Mouse (Mus musculus) adrenal gland, postnatal 4 days (tissue): ENCODE results near the gene Slc26a9. TPM values are rescaled to one million over a fixed set of nuclear protein-coding genes. Genes with fewer than 3 reads are reported as not detected.

ENCODE experiments used
- DNase-seq, 2 experiments: peaks; one replicate each; pipeline ENCODE4 v3.0.0; 2021 to 2022; ENCODE audit warnings: low spot score in 2 of 2, mixed read lengths in 2 of 2
- long read RNA-seq, 2 experiments: library from polyadenylated mRNA; stranded (forward); transcript quantifications; one replicate each; pipeline ENCODE4 v2.0.0; 2021
- total RNA-seq, 2 experiments: library from RNA; stranded (reverse); gene quantifications; 2 replicates each; pipeline ENCODE4 v1.2.3; 2021

Gene Slc26a9
- total RNA-seq: under 1 TPM; 0.51 to 0.73 TPM
- long read RNA-seq, experiment 1: 0 reads
- long read RNA-seq, experiment 2, partial matches to known transcripts: 1 of 1 reads
- long read RNA-seq, experiment 2, other reads (novel, unspliced or antisense): 0 of 1 reads

DNA sequence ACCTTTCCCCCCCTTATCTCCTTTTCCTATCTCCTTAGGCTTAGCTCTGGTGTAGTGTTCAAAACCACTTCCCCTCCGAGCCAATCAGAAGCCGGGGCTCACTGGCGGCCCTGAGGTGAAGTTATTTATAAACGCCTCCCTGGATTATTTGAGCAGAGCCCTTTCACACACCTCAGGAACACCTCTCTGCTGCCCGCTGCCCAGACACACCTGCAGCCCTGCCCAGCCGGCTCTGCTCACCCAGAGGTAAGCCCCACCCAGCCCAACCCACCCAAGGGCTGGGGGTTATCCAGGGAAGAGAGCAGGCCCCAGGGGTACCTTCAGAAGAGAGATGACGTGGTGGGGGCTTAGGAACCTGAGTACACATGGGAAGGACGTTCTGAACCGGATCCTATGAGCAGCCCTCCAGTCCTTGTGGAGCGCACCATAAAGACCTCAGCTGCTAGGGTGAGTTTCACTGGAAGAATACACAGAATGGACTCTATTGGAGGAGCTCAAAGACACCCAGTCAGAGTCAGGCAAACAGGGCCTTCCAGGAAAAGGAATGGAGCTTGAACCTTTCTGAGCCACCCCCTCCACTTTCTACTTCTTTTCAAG lies at the start of gene Slc26a9:
Slc26a9 (plus strand) TSS at position 155 of the 597 bp plus-strand sequence.
- no peak for DNase-seq

- DNase-seq: no peak
Observed at GRCm38 (mm10) chr1:131695308-131695707, 48.5 kb upstream of the Slc26a9 start.

- DNase-seq: no peak
Observed at GRCm38 (mm10) chr1:131696325-131696724, 47.5 kb upstream of the Slc26a9 start.

GRCm38 (mm10) chr1:131698770-131699169 lies 45.1 kb upstream of the Slc26a9 start:
- no peak for DNase-seq

GRCm38 (mm10) chr1:131699642-131700041 lies 44.2 kb upstream of the Slc26a9 start:
- DNase-seq: no peak

DNA sequence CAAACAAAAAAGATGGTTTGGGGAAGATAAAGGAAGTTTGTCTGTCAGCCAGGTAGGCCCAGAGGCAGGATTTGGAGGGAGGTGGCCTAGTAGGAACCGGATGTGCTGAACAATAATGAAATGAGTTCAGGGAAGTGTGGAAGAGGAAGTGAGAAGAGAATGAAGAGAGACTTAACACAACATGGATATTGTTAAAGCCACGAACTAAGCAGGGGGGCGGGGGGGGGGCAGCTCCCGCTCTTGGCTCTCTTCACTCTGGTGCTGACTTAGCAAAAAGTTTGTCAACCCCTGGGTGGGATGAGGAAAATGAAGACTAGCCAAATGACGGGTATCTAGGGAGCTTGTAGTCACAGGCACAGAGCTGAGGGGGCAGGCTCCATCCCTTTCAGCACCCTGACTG lies 43.4 kb upstream of the Slc26a9 start:
- no peak for DNase-seq

DNA sequence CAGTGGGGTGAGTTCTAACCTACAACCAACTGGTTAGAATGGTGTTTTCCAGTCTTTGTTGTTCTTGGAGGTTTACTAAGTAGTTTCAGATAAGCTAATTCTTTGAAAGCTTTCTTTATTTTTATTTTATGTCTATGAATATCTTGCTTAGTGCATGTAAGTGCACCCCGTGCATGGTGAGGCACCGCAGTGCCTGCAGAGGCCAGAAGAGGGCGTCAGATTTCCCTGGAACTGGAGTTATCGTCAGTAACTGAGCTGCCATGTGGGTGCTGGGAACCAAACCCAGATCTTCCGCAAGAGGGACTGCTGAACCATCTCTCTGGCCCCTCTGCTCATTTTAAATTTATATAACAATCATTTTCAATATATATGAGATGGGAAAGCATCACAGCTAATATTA lies 42.4 kb upstream of the Slc26a9 start:
- DNase-seq: no peak

- DNase-seq: no peak
Observed at GRCm38 (mm10) chr1:131702094-131702766, 41.6 kb upstream of the Slc26a9 start.

- DNase-seq: no peak
Observed at GRCm38 (mm10) chr1:131703482-131703881, 40.3 kb upstream of the Slc26a9 start.

GRCm38 (mm10) chr1:131708338-131708737 lies 35.5 kb upstream of the Slc26a9 start:
- DNase-seq: no peak

DNA sequence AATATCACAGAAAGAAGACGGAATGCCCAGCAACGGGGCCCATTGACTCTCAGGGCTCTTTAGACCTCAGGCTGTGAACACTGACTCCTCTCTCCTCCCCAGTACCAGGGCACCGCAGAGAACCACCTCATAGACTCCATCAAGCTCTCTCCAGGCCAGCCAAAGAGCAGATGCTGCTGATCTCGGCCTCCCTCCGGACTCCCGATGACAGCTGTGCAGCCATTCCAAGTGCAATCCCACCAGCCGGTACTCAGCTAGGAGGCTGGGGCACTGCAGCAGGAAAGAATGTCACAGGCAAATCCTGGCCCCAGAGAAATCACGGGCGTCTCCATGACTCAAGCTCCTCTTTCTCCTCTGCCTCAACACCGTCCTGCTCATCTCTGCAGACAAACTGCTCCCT lies 32.3 kb upstream of the Slc26a9 start:
- DNase-seq: no peak

- peak; percentile 54 to 73 for DNase-seq
Observed at GRCm38 (mm10) chr1:131712386-131712785, 31.4 kb upstream of the Slc26a9 start.

DNA sequence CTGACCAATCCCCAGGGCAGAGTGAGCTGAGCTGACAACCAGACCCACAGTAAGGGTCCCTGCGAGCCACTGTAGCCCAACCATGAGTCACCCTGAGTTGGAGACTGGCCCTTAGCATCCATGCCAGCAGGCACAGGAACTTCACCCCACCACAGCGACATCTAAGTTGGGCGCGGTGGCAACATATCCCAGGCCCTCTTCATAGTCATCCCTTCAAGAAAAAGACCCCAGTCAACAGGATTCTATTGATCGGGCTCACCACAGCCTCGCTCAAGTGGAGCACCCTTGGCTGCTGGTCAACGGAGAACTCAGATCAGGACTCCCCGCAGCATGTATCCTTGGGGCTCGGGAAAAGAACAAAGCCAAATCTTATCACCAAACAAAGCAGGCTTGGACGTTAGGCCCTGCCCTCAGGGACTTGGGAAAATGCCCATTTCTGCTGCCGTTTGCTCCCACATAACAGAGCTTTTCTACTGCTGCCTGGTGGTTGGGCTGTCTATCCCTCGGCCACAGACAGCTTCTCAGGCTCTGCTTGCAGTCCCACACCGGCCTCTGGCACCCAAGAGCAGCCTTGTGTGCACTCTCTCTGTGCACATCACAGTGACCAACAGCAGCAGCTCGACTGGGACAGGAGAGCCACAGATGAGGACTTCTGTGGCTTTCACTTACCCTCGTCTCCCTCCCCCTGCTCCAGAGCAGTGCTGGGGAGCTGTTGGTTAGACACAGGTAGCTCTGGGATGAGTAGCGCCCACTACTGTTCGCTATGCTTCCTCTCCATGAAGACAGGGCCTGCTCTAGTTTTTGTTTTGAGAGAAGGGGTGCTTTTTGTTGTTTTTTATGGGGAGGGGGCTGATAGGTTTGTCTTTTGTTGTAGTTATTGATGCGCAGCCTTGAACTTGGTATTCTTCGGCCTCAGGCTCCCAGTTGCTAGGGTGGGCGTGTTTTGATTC lies 29.2 kb upstream of the Slc26a9 start:
- DNase-seq: no peak

DNA sequence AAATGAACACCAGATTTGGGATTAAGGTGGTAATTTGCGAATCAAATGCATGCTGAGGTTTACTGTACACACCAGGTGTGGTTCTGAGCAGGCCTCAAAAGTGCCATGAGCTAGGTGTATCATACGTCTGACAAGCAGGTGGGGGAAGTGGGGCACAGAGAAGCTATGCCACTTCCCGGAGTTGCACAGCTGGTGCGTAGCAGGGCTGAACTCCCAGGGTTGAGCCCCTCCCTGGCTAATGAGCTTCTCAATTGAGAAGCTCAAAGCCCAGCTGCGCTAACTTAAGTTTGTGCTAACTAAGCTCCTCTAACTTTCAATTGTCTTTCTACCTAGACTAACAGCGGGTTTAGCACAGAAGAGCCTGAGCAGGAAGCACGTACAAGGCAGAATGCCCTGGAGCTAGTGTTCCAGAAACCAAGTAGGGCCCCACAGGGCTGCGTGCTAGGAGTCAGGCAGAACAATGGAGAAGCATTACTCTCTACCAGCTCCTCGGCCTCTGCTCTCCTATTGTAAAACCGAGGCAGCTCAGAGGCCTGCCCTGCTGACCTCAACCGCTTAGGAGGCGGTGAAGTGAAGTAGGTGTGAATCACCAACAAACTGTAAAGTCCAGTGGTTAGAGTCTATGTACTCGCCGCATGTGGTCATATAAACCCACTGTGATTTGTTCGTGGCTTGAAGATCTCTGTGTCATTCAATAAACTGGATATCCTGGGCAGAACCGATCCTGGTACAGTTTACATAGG lies 24.7 kb upstream of the Slc26a9 start:
- no peak for DNase-seq

DNA sequence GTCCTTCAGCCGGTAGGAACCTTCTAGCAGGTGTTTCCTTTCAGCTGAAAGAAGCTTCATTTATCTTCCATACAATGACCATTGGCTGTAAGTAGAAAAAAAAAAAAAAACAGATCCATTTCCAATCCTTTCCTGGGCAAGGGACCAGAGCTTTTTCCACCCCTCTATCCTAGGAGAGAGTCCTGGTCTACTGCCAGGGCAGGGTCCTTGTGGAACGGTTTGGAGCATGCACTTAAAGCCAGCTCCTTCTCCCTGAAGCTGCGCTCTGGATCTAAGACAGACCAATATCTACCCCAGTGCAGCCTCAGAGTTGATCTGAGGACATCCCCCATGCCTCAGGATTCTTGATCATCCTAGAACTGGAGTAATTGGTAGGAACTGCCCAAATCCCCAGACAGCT lies 21.8 kb upstream of the Slc26a9 start:
- no peak for DNase-seq

GRCm38 (mm10) chr1:131723549-131723948 lies 20.3 kb upstream of the Slc26a9 start:
- no peak for DNase-seq

- no peak for DNase-seq
Observed at GRCm38 (mm10) chr1:131726586-131726985, 17.2 kb upstream of the Slc26a9 start.

DNA sequence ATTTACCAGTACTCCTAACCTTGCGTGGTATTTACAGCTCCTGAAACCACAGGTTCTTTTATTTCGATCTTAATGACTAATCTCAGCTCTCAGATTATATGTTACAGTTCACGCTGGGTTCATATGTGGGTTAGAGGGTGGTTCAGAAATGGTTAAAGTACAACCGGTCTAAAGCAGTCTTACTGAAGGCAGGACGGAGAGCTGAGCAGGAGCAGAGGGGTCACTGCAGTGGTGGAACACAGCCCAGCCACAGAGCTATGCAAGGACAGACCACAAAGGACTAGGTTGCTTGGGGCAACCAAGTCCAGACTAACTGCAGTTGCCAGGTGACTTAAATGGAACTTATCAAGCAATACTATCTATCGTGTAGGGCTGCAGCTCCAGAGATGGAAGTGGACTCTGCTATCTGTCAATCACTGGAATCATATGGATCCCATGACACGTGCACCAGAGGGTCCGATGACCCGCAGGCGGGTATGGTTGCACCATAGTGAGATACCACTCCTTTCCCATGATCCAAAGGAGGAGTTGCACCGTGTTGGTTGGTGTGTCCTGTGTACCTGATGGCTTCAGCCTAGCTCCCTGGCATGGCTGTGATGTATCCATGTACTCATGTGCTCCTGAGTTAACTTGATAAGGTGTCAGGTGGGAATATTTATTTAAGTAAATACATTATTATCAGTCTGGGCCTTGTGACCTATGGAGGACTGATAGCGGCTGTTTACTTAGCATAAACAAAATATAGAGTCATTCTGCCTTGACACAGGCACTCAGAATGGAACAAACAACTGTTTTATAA lies 13.0 kb upstream of the Slc26a9 start:
- DNase-seq: no peak

DNA sequence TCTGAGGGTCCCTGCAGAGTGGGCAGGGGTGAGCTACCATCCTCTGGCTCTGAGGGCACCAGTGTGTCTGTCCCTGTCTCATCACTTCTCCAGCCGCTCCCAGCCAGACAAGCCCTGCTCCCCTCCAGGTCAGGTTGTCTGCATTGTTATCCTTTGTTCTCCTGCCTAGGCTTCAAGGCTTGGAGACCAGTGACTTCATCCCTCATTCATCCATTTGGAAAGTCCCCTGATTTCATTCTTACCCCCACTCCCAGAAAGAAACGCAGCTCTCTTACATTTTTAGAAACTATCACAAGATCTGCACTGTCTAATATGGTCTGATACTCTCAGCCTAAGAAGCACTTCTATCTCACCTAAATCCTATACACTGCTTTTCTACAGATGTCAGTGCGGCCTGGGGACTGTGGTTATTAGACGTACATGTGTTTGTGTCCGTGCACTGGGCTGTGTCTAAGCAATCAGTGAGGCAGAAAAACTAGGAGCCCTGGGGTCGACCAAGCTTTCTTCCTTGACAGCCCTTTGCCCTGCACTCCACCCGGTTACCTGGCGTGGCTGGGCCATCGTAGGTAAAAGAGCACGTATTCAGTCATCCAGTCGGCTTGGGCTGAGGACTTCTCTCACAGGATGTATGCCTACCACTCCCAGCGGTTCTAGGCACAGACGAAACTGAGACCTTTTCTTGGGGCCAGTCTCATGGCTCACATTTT lies 10.2 kb upstream of the Slc26a9 start:
- DNase-seq: no peak
